Comparison of ENCODE assay signal across 12 mouse cellular contexts in the genomic region with DNA sequence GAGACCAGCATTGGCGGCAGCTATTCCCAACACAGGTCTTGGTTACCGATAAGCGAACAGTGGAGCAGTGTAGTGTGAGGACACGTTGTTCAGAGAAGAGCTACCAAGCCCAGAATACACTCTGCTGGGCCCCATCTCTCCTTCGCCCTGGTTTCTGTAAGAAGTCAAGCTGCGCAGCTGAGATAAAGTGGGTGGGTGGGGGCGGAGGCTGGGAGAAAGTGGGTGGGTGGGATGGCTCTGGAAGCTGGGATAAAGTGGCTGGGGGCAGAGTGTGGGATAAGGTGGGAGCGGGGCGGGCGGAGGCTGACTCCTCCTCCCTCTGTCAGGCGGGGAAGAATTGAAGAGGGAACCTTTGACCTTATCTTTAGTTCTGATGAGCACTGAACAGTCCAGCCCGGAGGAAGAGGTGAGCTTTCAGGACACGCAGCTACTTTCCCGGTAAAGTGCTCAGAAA.
DNase-seq lines count a peak whose midpoint lies in the region; ATAC-seq and TF ChIP-seq lines count a peak whose summit lies in the region.
"Had no signal": no experiment of that assay in that cellular context is flagged by ENCODE, and none has a peak within 500 bp of the region (broad histone marks: within the 10 kb centered on the region; RNA-seq: fewer than 3 reads in every experiment).

No protein-coding gene starts in this region.

- no peak overlapping the region for H3K27ac ChIP-seq in heart, embryonic 16.5 days (ENCODE audit: low read length)
- H3K27ac ChIP-seq in intestine, postnatal 0 days (ENCODE audit: low read depth, low read length), result peak overlapping the region; percentile 77

- no peak for ATAC-seq in heart, embryonic 16.5 days (replicated peaks; ENCODE audit: extremely low read depth, insufficient read depth, low FRiP score)
- ATAC-seq in intestine, postnatal 0 days, result peak; percentile 92

- H3K9me3 ChIP-seq in heart, embryonic 16.5 days (replicated peaks; ENCODE audit: control insufficient read depth, low read length), result no peaks in the 10 kb centered on the region
- no peaks in the 10 kb centered on the region for H3K9me3 ChIP-seq in intestine, postnatal 0 days (ENCODE audit: control insufficient read depth)
- H3K9me3 ChIP-seq: megakaryocyte, embryonic 14.5 days had no signal

- H3K4me1 ChIP-seq in heart, embryonic 16.5 days (ENCODE audit: control insufficient read depth, insufficient read depth, low read length), result no peaks in the 10 kb centered on the region
- H3K4me1 ChIP-seq in intestine, postnatal 0 days (replicated peaks; ENCODE audit: control insufficient read depth, insufficient read depth, low read length), result no peaks in the 10 kb centered on the region

- H3K27me3 ChIP-seq in heart, embryonic 16.5 days (ENCODE audit: control insufficient read depth, insufficient read depth, low read length), result no peaks in the 10 kb centered on the region
- H3K27me3 ChIP-seq in intestine, postnatal 0 days (replicated peaks; ENCODE audit: control insufficient read depth, insufficient read depth, low read length), result no peaks in the 10 kb centered on the region
- H3K27me3 ChIP-seq: CH12.LX had no signal

- no peak for TF ChIP-seq CTCF in intestine, postnatal 0 days (IDR thresholded peaks at IDR 0.05; ENCODE audit: low read depth)

- intact Hi-C loops in heart, postnatal 10 days (cut with DNase I), result no loop called here
- intact Hi-C loops in gastrocnemius, postnatal 14 days (cut with DNase I; ENCODE audit: low total_unique reads), result no loop called here

- no peak for DNase-seq in heart, postnatal 10 days
- peak; percentile 15 for DNase-seq in ES-CJ7 (ENCODE audit: low read depth, low spot score)
- DNase-seq in c-Kit-negative CD71-positive TER-119-positive erythroid progenitor cells, embryonic 14.5 days (ENCODE audit: low read depth, low spot score), result peak; percentile 71
- no peak for DNase-seq in cerebellum, adult 8-10 months
- DNase-seq in testis, postnatal 10 days (ENCODE audit: low spot score), result no peak
- DNase-seq in gastrocnemius, postnatal 14 days, result no peak
- DNase-seq: cerebellum, adult 2 months; kidney, postnatal 25 days had no signal

- H3K4me3 ChIP-seq in heart, embryonic 16.5 days (ENCODE audit: low read length), result no peak overlapping the region
- H3K4me3 ChIP-seq in intestine, postnatal 0 days (ENCODE audit: low read depth, low read length), result no peak overlapping the region
- H3K4me3 ChIP-seq: megakaryocyte, embryonic 14.5 days had no signal

- no peak overlapping the region for H3K9ac ChIP-seq in heart, embryonic 16.5 days (ENCODE audit: low read length)
- no peak overlapping the region for H3K9ac ChIP-seq in intestine, postnatal 0 days (ENCODE audit: low read depth, low read length)

- peak overlapping the region; percentile 39 for H3K4me2 ChIP-seq in heart, embryonic 16.5 days (ENCODE audit: low read depth, low read length)
- H3K4me2 ChIP-seq in intestine, postnatal 0 days (replicated peaks; ENCODE audit: low read depth), result peak overlapping the region; percentile 35

- 31% methylated on average over 14 of the region's 14 CpGs for WGBS in heart, embryonic 16.5 days
- WGBS in intestine, postnatal 0 days, result 30% methylated on average over 13 of the region's 14 CpGs

- H3K36me3 ChIP-seq in heart, embryonic 16.5 days (ENCODE audit: control insufficient read depth, insufficient read depth), result no peaks in the 10 kb centered on the region
- no peaks in the 10 kb centered on the region for H3K36me3 ChIP-seq in intestine, postnatal 0 days (ENCODE audit: control insufficient read depth, insufficient read depth)

Comparison
In these comparisons a context has a peak if more than half of its experiments do, and no peak if none do; other contexts are left out.
1. DNase-seq: peak in ES-CJ7 (single experiment) and c-Kit-negative CD71-positive TER-119-positive erythroid progenitor cells, embryonic 14.5 days (single experiment); none in heart, postnatal 10 days (0 of 2), cerebellum, adult 8-10 months (single experiment), testis, postnatal 10 days (single experiment) and gastrocnemius, postnatal 14 days (single experiment).